Mouse (Mus musculus) forebrain, embryonic 14.5 days (tissue): ENCODE data around the gene Fmo4. TPM values are rescaled to one million over a fixed set of nuclear protein-coding genes. Genes with fewer than 3 reads are reported as not detected.
"Not testable (repeated sequence)": the region's sequence is repeated elsewhere in the genome, so short reads cannot be mapped to it uniquely, and the experiment has no call there.

Experiments
- ATAC-seq: fragments of 200-750 bp; cut with Nextera tagmentation; 2 replicates; pipeline ENCODE4 v1.8.0; 2017; ENCODE audit warnings: mild to moderate bottlenecking, moderate library complexity
- DNase-seq: peaks from one replicate; pipeline ENCODE4 v3.0.0-alpha.2; 2015; ENCODE audit warnings: low spot score
- H3K27ac ChIP-seq: fragments of 300-500 bp; sonication (generic); 2 replicates; pipeline ENCODE4 v1.5.1; 2014; ENCODE audit warnings: low read depth, mild to moderate bottlenecking, control low read depth, low read length, moderate library complexity
- H3K27me3 ChIP-seq: fragments of 300-500 bp; sonication (generic); replicated peaks from 2 replicates; pipeline ENCODE4 v1.6.1; 2014; ENCODE audit warnings: low read length, control low read depth, mixed read lengths; ENCODE audit not compliant: control insufficient read depth, insufficient read depth
- H3K36me3 ChIP-seq: fragments of 300-500 bp; sonication (generic); 2 replicates; pipeline ENCODE4 v1.6.1; 2014; ENCODE audit warnings: low read length, control low read depth; ENCODE audit not compliant: control insufficient read depth, insufficient read depth
- H3K4me1 ChIP-seq: fragments of 300-500 bp; sonication (generic); 2 replicates; pipeline ENCODE4 v1.6.1; 2014; ENCODE audit warnings: antibody characterized with exemption, low read length, control low read depth; ENCODE audit not compliant: control insufficient read depth, insufficient read depth
- H3K4me2 ChIP-seq: fragments of 300-500 bp; sonication (generic); 2 replicates; pipeline ENCODE4 v1.6.1; 2014; ENCODE audit warnings: mild to moderate bottlenecking, control low read depth, low read length
- H3K4me3 ChIP-seq: fragments of 300-500 bp; sonication (generic); 2 replicates; pipeline ENCODE4 v1.5.1; 2014; ENCODE audit warnings: low read depth, low read length, control low read depth
- H3K9ac ChIP-seq: fragments of 300-500 bp; sonication (generic); 2 replicates; pipeline ENCODE4 v1.6.1; 2014; ENCODE audit warnings: mild to moderate bottlenecking, low read length, control low read depth, moderate library complexity
- H3K9me3 ChIP-seq: fragments of 300-500 bp; sonication (generic); replicated peaks from 2 replicates; pipeline ENCODE4 v1.6.1; 2016; ENCODE audit warnings: low read length, control low read depth, mixed read lengths; ENCODE audit not compliant: control insufficient read depth
- WGBS: fragments of 180-500 bp; shearing (Covaris S2); extraction: QIAGEN DNeasy Blood & Tissue Kit; methylation state at CpG from one replicate; pipeline ENCODE4 v1.1.7; 2014; 5-methylcytosine and 5-hydroxymethylcytosine counted together
- polyA plus RNA-seq: library from polyadenylated mRNA; unstranded; fragments of >200 nt; fragmentation: Nextera tagmentation; extraction: Ambion mirVana; gene quantifications from 2 replicates; pipeline ENCODE4 v1.2.1, GENCODE M21; 2014

Fmo4 gene
- polyA plus RNA-seq, 1 experiment from 2014 or later, result 0.22 TPM

- Histone ChIP-seq H3K9me3 (no peaks in the 10 kb centered on the region), H3K27me3 (no peaks in the 10 kb centered on the region), H3K4me2 (no peak overlapping the region), H3K9ac (no peak overlapping the region), H3K4me1 (no peaks in the 10 kb centered on the region), H3K4me3 (no peak overlapping the region), H3K36me3 (no peaks in the 10 kb centered on the region), H3K27ac (no peak overlapping the region)
- WGBS, result 94% methylated on average over 9 of the region's 9 CpGs
- no peak for ATAC-seq
- no peak for DNase-seq
Observed at GRCm38 (mm10) chr1:162813143-162813835, 483 bp downstream of the Fmo4 start.

GRCm38 (mm10) chr1:162808541-162808940, 5.2 kb downstream of the Fmo4 start:
- DNase-seq, result no peak

GRCm38 (mm10) chr1:162807441-162807840, 6.3 kb downstream of the Fmo4 start:
- no peak overlapping the region for H3K4me3 ChIP-seq
- DNase-seq, result no peak
- no peak overlapping the region for H3K27ac ChIP-seq
- H3K9ac ChIP-seq, result no peak overlapping the region
- no peak overlapping the region for H3K4me2 ChIP-seq
- no peaks in the 10 kb centered on the region for H3K4me1 ChIP-seq
- H3K9me3 ChIP-seq, result no peaks in the 10 kb centered on the region
- 92% methylated on average over 5 of the region's 5 CpGs for WGBS
- no peaks in the 10 kb centered on the region for H3K36me3 ChIP-seq
- ATAC-seq, result no peak
- no peaks in the 10 kb centered on the region for H3K27me3 ChIP-seq

More at GRCm38 (mm10) chr1:162808541-162808940, 5.2 kb downstream of the Fmo4 start:
- Histone ChIP-seq H3K9me3 (no peaks in the 10 kb centered on the region), H3K27me3 (no peaks in the 10 kb centered on the region), H3K4me3 (no peak overlapping the region), H3K27ac (no peak overlapping the region), H3K4me2 (no peak overlapping the region), H3K9ac (no peak overlapping the region), H3K4me1 (no peaks in the 10 kb centered on the region), H3K36me3 (no peaks in the 10 kb centered on the region)
- ATAC-seq, result no peak
- WGBS, result 80% methylated on average over 3 of the region's 3 CpGs

- Histone ChIP-seq H3K36me3 (no peaks in the 10 kb centered on the region), H3K9ac (no peak overlapping the region), H3K27ac (no peak overlapping the region), H3K4me3 (no peak overlapping the region), H3K4me1 (no peaks in the 10 kb centered on the region), H3K9me3 (no peaks in the 10 kb centered on the region), H3K4me2 (no peak overlapping the region), H3K27me3 (no peaks in the 10 kb centered on the region)
- no peak for ATAC-seq
- DNase-seq, result no peak
- WGBS, result 56% methylated on average over 5 of the region's 5 CpGs
Observed at GRCm38 (mm10) chr1:162805011-162805410, 8.8 kb downstream of the Fmo4 start.

GRCm38 (mm10) chr1:162796441-162796840, 17.3 kb downstream of the Fmo4 start:
- Histone ChIP-seq H3K9me3 (no peaks in the 10 kb centered on the region), H3K9ac (no peak overlapping the region), H3K36me3 (no peaks in the 10 kb centered on the region), H3K27ac (no peak overlapping the region), H3K4me1 (no peaks in the 10 kb centered on the region), H3K27me3 (no peaks in the 10 kb centered on the region), H3K4me3 (no peak overlapping the region), H3K4me2 (no peak overlapping the region)
- DNase-seq (peak; percentile 60), ATAC-seq (no peak)

GRCm38 (mm10) chr1:162792306-162793044, 21.3 kb downstream of the Fmo4 start:
- no peaks in the 10 kb centered on the region for H3K36me3 ChIP-seq
- ATAC-seq, result no peak; the same call in 1 of the 2 replicates
- H3K27ac ChIP-seq, result no peak overlapping the region
- H3K4me3 ChIP-seq, result no peak overlapping the region
- H3K9me3 ChIP-seq, result no peaks in the 10 kb centered on the region
- peak; percentile 14 for DNase-seq
- H3K4me2 ChIP-seq, result no peak overlapping the region
- H3K9ac ChIP-seq, result no peak overlapping the region
- WGBS, result 42% methylated on average over 7 of the region's 7 CpGs
- no peaks in the 10 kb centered on the region for H3K4me1 ChIP-seq
- H3K27me3 ChIP-seq, result no peaks in the 10 kb centered on the region

GRCm38 (mm10) chr1:162785222-162785621, 28.6 kb downstream of the Fmo4 start:
- no peaks in the 10 kb centered on the region for H3K36me3 ChIP-seq
- DNase-seq, result peak; percentile 48
- H3K9me3 ChIP-seq, result no peaks in the 10 kb centered on the region
- H3K27ac ChIP-seq, result no peak overlapping the region
- H3K4me2 ChIP-seq, result no peak overlapping the region
- ATAC-seq, result no peak; the same call in 1 of the 2 replicates
- no peaks in the 10 kb centered on the region for H3K4me1 ChIP-seq
- 77% methylated on average over 4 of the region's 4 CpGs for WGBS
- H3K4me3 ChIP-seq, result no peak overlapping the region
- no peak overlapping the region for H3K9ac ChIP-seq
- H3K27me3 ChIP-seq, result no peaks in the 10 kb centered on the region

GRCm38 (mm10) chr1:162783669-162784248, 30.0 kb downstream of the Fmo4 start:
- 92% methylated on average over 7 of the region's 7 CpGs for WGBS
- H3K27ac ChIP-seq, result no peak overlapping the region
- no peak for ATAC-seq

GRCm38 (mm10) chr1:162781035-162781434, 32.7 kb downstream of the Fmo4 start:
- H3K4me2 ChIP-seq, H3K4me1 ChIP-seq, H3K9me3 ChIP-seq, ATAC-seq, H3K27me3 ChIP-seq, H3K9ac ChIP-seq, DNase-seq, H3K4me3 ChIP-seq, H3K27ac ChIP-seq, H3K36me3 ChIP-seq: not testable (repeated sequence)
- WGBS, result 94% methylated on average over 2 of the region's 2 CpGs

More at GRCm38 (mm10) chr1:162783669-162784248, 30.0 kb downstream of the Fmo4 start:
- no peak for DNase-seq
- Histone ChIP-seq H3K4me1 (no peaks in the 10 kb centered on the region), H3K4me3 (no peak overlapping the region), H3K36me3 (no peaks in the 10 kb centered on the region), H3K9ac (no peak overlapping the region), H3K27me3 (no peaks in the 10 kb centered on the region), H3K9me3 (no peaks in the 10 kb centered on the region), H3K4me2 (no peak overlapping the region)
